Mouse (Mus musculus) small intestine, adult 2 months (tissue): ENCODE results near the gene Aldh2.

Experiments used
- CTCF ChIP-seq: fragments of 200-500 bp; IDR thresholded peaks from 2 replicates; pipeline ENCODE4 v1.5.1; 2012; ENCODE audit warnings: low read depth, mild to moderate bottlenecking, control low read depth, inconsistent platforms, low read length, moderate library complexity, mixed read lengths; ENCODE audit not compliant: insufficient replicate concordance, insufficient read length; ENCODE audit errors: extremely low read depth
- POLR2A ChIP-seq: fragments of 200-500 bp; IDR thresholded peaks from 2 replicates; pipeline ENCODE4 v1.6.1; 2012; ENCODE audit warnings: low read depth, mild to moderate bottlenecking, control low read depth, inconsistent platforms, low read length, moderate library complexity

GRCm38 (mm10) chr5:121621102-121621501 is 27.5 kb upstream of the Aldh2 start:
- TF ChIP-seq CTCF (no peak), POLR2A (no peak)
